Mouse (Mus musculus): ENCODE measurements at regions not wholly inside any gene's neighbourhood (a gene's known extent, or its start where the extent isn't known, plus 50 kb on each side); places are given as distances from the start of the nearest gene placed in this dataset.

DNA sequence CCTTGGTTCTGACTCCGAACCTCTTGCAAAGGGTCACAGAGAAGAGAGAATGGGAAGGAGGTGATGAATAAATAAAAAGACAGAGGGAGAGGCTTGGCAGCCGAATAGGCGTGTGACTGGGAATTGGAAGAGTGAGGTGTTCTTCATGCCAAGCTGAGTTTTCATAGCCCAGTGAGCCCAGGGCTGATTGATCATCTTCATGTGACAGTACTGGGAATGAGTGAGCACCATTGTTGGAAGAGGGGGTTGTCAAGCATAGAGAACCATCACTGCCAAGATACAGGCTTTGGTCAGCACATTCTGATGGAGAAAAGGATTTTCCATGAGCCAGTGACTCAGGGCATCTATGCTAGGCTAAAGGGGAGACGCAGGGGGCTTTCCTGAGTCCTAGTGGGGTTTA, 163.0 kb downstream of the Slc30a10 start:
- DNase-seq (ENCODE audit: low read depth, low spot score), result no peak

DNA sequence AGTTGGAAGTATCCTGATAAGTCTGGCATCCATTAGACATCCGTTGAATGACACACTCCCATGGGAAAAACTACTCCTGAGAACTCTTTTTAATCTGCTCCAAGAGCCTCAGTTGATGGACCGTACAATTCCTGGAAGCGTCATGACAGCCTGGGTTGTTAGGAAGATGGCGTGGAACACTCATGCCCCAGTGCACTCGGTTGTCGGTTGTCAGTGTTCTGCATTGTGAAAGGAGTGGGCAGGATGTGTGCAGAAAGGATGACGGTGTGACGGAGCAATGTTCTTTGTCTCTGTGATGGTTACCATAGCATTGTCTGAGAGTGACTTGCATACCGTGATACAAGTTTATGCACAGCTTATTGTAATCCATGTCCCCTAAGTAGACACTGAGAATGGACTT, 164.4 kb downstream of the Slc30a10 start:
- no peak for DNase-seq (ENCODE audit: low read depth, low spot score)

GRCm38 (mm10) chr1:185628401-185628800, 173.8 kb downstream of the Slc30a10 start:
- no peak for DNase-seq (ENCODE audit: low read depth, low spot score)

DNA sequence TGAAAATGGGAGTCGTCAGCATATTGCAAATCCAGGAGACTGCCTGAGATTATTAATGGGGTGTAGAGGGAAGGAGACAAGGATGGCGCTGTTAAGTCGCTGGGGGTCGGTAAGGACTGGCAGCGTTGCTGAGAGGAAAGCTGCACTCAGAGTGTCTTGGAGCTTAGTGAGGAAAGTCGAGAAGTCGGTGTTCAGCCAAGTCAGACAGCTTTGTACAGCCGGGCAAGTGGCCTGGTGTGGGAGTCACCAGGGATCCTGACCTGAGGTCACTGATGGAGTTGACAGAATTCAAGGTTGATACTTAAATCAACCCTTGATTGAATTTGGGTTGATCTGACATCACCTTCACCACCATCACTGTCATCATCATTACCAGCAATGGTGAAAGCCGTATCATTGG, 175.3 kb downstream of the Slc30a10 start:
- DNase-seq (ENCODE audit: low read depth, low spot score), result no peak

- no peak for DNase-seq (ENCODE audit: low read depth, low spot score)
Measured at GRCm38 (mm10) chr1:185638631-185639030, 184.0 kb downstream of the Slc30a10 start.

GRCm38 (mm10) chr1:185639486-185639885, 184.8 kb downstream of the Slc30a10 start:
- DNase-seq (ENCODE audit: low read depth, low spot score), result no peak

GRCm38 (mm10) chr1:185644026-185644425, 189.4 kb downstream of the Slc30a10 start:
- peak; percentile 6 for DNase-seq (ENCODE audit: low read depth, low spot score)

DNA sequence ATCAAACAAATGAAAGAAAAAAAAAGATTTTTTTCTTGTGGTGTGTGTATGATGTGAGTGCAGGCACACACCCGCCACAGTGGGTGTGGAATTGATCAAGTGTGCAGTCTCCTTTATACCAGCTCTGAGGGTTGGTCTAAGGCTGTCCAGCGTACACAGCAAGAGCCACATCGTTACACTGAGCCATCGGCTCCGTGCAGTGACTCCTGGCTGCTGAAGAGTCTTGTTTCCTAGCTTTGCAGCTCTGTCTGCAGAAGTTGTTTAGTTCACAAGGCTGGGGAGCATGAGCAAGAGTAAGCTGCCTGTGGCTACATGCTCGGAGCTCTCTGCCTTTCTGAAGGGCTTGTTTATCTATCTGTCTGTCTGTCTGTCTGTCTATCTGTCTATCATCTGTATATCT, 193.5 kb downstream of the Slc30a10 start:
- no peak for DNase-seq (ENCODE audit: low read depth, low spot score)

GRCm38 (mm10) chr1:185648926-185649325, 194.3 kb downstream of the Slc30a10 start:
- no peak for DNase-seq (ENCODE audit: low read depth, low spot score)

DNA sequence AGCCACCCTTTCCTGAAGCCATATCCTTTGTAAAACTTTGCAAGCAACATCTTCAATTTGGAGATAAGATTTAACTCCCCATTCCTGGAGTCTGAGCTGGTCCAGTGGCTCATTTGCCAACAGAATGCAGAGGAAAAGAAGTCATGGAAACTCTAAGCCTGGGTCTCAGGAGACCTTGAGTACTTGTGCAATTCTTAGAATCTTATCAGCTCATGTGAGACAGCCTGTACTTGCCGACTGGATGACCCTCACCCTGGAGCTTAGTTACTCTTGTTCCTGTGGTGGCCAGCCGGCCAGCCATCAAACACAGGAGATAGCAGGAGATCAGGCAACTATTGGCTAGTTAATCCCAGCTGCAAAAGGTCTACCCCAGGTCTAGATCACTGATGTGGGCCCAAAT, 196.3 kb downstream of the Slc30a10 start:
- DNase-seq (ENCODE audit: low read depth, low spot score), result no peak

GRCm38 (mm10) chr1:185655021-185655420, 200.4 kb downstream of the Slc30a10 start:
- peak; percentile 4 for DNase-seq (ENCODE audit: low read depth, low spot score)

DNA sequence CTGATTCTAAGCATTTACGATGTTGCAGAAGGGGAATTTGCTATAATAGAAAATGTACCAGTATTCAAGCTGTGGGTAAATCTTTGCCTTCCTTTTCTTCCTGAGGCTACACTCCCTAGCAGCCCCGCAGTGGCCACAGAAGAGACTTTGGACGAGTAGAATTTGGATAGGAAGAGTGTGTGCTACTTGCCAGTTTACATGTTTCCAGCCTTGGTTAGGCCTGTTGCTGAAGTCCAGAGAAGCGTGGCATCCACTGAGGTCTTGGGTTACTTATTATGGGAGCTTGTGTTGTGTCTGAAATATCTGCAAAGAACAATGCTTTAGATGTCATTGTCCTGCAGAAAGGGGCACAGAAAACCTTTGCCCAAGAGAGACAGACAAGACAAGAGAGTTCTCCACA, 200.8 kb downstream of the Slc30a10 start:
- DNase-seq (ENCODE audit: low read depth, low spot score), result no peak

DNA sequence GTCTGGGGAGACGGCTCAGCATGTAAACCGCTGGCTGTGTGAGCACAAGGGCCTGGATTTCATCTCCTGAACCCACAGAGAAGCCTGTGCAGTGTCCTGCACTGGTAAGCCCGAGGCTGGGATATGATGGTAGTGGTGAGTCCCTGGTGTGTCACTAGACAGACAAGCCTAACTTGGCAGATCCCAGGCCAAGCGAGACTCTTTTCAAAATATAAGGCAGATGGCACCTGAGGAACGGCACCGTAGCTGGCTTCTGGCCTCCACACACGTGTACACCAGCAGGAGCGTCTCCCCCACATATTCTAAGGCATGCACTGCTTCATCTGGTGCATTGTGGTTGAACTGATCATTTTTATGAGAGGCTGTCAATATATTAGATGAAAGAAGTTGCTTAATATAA, 202.6 kb downstream of the Slc30a10 start:
- DNase-seq (ENCODE audit: low read depth, low spot score), result no peak

- DNase-seq (ENCODE audit: low read depth, low spot score), result no peak
Measured at GRCm38 (mm10) chr1:185659476-185659875, 204.8 kb downstream of the Slc30a10 start.

DNA sequence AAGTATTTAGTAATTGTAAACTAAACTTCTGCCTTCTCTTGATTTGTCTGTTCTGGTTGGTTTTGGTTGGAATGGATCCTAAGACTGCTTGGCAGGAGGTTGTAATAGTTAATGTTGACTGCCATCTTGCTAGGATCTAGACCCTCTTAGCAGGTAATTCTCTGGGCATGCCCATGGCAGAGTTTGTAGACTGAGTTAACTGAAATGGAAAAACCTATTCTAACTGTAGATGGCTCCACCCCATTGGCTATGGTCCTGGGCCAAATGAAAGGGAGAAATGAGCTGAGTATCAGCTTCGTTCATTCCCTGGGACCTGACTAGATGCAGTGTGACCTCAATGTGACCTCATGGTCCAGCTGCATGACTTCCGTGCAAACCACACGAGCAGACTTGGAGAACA, 207.7 kb downstream of the Slc30a10 start:
- no peak for DNase-seq (ENCODE audit: low read depth, low spot score)

DNA sequence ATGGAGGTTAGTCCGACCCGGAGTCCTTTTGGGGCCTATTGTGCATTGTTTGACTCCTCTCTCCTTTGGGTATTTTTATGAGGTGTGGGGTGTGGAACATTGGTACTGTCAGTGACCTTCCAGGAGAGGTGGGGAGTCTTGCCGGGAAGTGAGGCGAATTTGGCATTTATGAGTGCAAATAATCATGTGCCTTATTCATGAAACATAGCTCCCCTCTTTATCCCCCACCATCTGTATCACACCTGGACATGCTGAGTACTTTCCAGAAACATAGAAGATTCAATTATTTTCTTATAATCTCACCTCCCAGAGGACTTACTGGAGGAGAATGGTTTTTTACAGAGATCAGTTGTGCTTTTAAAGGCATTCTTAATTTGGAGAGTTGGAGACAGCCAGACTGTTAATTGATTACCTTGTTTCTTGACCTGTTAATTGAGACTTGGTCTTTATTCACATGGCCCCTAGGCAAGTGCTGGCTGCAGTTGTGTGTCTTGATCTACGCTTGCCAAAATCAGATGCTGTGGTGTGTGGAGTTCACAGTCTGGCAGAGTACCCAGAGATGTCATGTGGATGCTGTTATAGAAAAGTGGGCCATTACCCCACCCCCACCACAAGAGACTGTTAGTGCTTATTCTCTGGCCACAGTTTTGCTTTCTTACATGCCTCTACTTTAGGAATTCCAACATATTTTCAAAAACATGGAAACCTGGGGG, 215.5 kb downstream of the Slc30a10 start:
- DNase-seq (ENCODE audit: low read depth, low spot score), result no peak

GRCm38 (mm10) chr1:185672940-185673339, 218.3 kb downstream of the Slc30a10 start:
- DNase-seq (ENCODE audit: low read depth, low spot score), result no peak

DNA sequence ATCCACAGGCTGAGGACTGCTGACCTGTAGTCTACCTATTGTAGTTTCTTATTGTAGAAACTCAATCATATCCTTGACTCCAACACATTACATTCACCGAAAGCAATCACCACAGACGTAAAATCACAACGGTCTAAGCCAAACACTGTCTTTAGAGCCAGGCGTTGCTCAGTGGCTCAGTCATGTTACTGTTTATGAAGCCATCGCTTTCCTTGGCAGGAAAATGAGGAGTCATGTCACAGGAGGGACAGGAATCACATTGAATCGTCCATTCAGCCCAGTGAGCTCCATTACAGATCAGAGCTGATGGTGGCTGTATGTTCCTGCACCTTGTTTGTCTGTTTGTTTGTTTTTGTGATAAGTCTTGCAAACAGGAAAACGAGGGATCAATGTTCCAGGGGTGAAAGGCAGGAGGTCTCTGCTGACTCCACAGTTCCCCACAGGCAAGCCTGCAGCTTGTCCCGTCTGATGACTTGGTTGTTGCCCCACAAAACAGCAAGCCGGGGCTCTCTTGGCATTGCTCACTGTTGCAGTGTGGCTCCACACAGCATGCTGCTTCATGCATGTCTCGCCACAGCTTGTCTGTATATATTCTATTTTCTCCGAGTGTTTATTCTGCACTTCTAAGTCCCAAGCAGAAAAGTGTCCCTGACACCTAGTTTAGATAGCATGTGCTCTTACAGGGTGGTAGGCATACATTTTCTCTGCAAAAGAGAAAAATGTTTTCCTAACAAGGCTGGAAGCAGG, 221.2 kb downstream of the Slc30a10 start:
- DNase-seq (ENCODE audit: low read depth, low spot score), result no peak

DNA sequence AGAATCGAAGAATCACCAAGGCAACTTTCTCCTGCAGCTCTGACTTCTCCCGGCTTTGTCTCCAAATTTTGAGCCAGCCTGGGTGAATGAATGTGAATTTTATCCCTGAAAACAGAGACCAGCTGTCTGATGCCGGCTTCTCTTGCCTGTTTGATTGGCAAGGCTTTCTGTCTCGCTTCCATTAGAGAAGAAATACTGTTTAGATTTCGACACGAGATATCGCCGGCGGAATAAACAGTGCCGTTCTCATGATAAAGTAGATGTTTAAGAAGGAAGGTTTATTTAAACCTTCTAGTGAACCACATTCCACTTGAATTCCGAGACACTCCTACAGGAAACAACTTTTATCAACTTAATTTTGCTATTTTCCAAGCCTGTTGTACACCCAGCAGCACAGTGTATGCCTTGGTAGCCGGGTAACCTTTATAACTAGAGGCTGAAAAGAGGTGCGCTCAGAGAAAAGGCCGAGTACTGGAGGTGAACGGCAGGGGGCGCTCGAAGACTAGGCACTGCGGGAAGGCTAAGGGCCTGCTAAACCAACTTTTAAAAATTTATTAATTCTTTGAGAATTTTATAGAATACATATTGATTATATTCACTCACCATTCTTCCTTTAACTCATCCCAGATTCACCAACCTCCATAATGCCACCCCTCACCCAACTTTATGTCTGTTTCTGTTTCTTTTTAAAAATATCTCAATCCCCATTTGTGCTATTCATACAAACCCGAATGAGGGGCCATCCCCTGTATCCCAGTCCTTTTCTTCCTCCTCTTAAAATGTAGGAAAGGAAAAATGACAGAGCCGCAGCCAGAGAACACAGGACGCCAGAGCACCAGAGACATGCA, 227.2 kb downstream of the Slc30a10 start:
- peak; percentile 82 for DNase-seq (ENCODE audit: low read depth, low spot score)

DNA sequence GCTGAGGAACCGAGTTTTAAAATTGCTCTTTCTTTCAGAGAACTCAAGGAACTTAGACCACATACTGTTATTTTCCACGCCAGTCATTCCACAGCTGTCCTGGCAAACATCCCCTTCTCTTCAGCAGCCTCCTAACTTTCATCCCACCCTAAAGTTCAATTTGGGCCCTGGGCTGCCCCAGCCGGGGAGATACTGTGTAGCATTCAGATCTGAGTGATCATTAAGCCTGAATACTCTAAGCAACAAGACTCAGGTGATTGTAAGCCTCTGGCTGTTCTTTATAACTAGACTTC, 227.8 kb downstream of the Slc30a10 start:
- no peak for DNase-seq (ENCODE audit: low read depth, low spot score)

- peak; percentile 26 for DNase-seq (ENCODE audit: low read depth, low spot score)
Measured at GRCm38 (mm10) chr1:185684638-185685037, 230.0 kb downstream of the Slc30a10 start.

DNA sequence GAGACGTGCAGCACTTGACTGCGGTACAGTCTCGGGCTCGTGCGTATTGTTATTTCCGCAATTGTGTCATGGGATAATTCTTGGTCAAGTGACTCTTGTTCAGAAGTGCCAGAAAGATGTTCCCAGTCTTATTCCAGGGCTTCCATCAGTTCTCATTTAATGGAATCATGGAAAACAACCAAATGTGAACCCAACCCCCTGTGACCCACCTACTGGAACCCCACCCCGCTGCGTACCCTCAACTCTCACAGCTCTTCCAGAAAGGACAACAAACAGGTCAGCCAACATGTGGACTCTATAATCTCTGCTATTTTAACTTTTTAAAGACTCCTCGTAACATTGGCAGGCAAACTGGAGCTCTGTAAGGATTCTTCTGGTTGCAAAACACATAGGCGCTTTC, 233.9 kb downstream of the Slc30a10 start:
- DNase-seq (ENCODE audit: low read depth, low spot score), result no peak

- no peak for DNase-seq (ENCODE audit: low read depth, low spot score)
Measured at GRCm38 (mm10) chr1:185695394-185695793, 240.7 kb downstream of the Slc30a10 start.

All from 3T3-L1 (cell line).